Mouse (Mus musculus) adrenal gland, postnatal 36 days (tissue): ENCODE measurements around the gene Ocel1. TPM values are rescaled to one million over a fixed set of nuclear protein-coding genes. Genes with fewer than 3 reads are reported as not detected.
"Not testable (repeated sequence)": the region's sequence is repeated elsewhere in the genome, so short reads cannot be mapped to it uniquely, and the experiment has no call there.

ENCODE experiments used
- DNase-seq, 2 experiments: peaks; one replicate each; pipeline ENCODE4 v3.0.0; 2021; ENCODE audit warnings: mixed read lengths in 1 of 2
- long read RNA-seq, 2 experiments: library from polyadenylated mRNA; stranded (forward); transcript quantifications; one replicate each; pipeline ENCODE4 v2.0.0; 2021; ENCODE audit warnings: borderline sequencing depth in 2 of 2
- total RNA-seq, 2 experiments: library from RNA; stranded (reverse); gene quantifications; 2 replicates each; pipeline ENCODE4 v1.2.3; 2021

The Ocel1 gene
- 10 to 100 TPM; 16.6 to 22.1 TPM for total RNA-seq
- long read RNA-seq, experiment 1, transcript Ocel1-201 (4 exons, 1,611 nt), result major isoform, 33 of 39 reads
- long read RNA-seq, experiment 1, partial matches to known transcripts, result 2 of 39 reads
- long read RNA-seq, experiment 1, other reads (novel, unspliced or antisense), result 1 of 39 reads
- long read RNA-seq, experiment 2, transcript Ocel1-201 (4 exons, 1,611 nt), result major isoform, 9 of 18 reads
- long read RNA-seq, experiment 2, partial matches to known transcripts, result 0 of 18 reads
- long read RNA-seq, experiment 2, other reads (novel, unspliced or antisense), result 7 of 18 reads

DNA sequence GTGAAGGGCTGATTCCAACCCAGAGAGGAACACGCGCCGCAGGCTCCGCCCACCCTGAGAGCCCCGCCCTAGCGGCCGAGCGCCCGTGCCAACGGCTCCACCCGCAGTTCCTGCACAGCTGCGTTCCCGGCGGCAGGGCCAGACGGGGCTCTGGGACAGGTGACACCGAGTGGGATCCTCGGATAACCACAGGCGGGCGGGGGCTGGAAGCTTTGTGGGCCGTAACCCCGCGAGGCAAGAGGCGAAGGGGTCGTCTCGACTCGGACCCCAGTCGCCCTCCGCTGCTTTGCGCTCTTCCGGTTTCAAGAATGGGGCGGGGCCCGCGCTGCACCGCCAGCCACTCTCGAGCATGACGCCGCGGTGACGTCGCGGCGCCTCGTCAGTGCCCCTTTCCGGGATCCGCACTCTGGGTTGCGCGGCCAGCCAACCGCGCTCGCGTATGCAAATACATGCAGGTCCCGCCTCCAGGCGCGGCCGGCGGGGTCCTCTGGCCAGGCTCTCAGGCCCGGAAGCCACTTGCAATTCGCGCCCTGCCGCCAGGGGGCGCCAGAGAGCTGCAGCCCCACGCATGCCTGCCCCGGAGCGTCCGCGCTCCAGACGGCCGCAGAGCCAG, at the start of gene Ocel1:
Ocel1 (plus strand) TSS at position 63 of the 613 bp plus-strand sequence.
- DNase-seq, result peak; percentile 98 to 99

DNA sequence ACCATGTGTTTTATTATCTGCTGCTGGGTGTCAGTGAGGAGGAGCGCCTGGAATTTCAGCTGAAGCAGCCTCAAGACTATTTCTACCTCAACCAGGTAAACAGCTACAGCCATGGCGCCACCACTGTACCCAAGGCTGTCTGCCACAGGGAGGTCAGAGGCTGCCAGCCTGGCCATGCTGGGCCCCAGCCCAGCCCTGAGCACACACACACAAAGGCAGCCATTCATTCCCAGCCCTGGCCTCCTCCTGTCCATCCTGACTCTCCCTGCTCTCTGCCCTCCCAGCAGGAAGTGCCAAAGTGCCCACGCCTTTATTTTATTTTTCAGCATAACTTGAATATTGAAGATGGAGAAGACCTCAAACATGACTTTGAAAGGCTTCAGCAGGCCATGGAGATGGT, 48.2 kb upstream of the Ocel1 start:
- DNase-seq, result no peak

DNA sequence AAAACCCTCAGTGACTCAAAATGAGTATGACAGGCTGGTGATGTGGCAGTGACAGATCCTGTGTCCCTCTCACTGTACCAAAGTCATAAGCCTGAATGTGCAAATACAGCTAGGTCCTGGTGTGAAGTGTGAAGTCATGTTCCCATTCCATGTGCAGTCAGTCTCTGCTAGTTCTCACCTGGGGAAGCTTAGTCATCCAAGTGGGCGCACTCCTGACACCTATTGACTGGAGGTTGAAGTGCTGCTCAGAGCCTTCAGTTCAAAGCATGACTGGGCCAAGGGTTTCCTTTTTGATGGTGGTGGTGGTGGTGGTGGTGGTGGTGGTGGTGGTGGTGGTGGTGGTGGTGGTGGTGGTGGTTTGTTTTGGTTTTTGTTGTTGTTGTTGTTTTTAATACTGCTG, 46.2 kb upstream of the Ocel1 start:
- peak; percentile 25 to 35 for DNase-seq

DNA sequence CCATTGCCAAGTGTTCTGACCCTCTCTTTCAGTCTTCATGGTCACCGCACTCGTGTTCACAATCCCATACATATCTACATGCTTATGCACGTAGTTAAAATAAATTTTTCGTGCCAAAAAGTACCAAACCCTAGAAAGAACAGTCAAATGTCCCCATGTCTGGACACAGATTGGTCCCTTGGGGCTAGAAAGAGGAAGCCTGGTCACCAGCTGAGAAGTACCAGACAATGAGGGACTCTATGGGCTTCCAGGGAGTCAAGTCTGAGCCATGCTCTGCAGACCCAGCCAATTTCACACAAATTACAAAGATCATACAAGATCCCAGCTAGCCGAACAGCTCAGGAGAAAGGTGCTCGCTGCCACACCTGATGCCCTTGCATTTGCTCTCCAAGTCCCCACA, 33.3 kb upstream of the Ocel1 start:
- DNase-seq, result not testable (repeated sequence)

DNA sequence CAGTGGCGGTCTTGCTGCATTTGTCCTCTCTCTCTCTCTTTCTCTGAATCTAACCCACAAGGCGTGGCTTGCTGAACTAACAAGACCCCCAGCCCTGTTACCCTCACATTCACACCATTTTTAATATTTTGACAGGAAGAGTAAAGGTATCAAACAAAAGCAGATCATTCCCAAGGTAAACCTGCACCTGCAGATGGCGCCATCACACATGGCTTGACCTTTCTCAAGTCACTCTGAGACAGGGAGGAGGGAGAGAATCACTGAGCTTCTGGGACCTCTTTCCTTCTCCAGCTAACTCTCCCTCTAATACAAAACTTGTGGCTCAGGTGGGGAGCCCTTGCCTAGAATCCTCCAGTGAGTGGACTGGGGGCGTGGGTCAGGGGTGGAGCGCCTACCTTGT, 30.5 kb upstream of the Ocel1 start:
- DNase-seq, result peak; percentile 43 to 46

DNA sequence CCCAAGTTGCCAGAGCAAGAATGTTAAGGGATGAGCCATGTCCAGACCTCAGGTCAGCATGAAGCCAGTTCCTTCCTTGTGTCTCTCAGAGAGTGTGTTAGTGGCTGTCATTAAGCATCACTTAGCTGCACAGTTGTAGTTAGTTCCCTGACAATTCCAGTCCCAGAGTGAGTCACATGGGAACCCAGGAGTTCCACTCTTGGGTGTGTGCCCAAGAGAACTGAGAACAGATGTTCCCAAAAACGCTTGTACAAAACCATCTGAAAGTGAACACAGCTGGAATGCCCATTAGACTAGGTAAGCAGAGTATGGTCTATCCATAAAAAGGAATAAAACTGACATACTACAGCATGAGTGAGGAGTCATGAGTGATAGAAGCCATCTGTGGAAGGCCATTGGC, 24.5 kb upstream of the Ocel1 start:
- DNase-seq, result no peak

DNA sequence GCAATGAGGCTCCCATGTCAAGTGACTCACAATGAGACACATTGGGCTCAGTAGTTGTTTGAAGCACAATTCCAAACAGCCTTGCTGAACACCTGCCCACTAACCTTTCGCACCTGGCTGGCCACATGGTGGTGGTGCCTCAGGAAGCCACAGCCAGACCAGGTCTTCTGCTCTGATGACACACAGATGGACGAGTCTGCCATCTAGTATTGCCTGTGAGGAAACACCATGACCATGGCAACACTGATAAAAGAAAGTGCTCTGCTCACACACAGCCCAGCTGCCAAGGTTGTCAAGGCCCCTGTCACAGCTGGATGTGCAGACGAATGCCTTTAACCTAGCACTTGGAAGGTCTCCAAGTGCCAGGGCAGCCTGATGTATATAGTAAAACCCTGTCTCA, 20.0 kb upstream of the Ocel1 start:
- no peak for DNase-seq

DNA sequence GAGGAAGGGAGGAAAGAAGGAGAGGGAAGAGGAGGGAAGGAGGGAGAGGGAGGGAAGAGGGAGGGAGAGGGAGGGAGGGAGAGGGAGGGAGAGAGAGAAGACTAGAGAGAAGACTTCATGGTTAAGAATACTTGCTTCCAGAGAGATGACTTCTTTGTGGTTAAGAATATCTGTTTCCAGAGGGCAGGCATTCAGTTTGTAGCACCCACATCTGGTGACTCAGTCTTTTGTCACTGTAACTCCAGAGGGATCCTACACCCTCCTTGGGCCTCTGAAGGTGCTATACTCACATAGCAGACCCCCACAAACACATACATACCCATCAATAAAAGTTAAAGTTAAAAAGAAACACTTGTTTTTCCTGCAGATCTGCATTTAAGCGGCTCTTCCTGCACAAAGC, 19.6 kb upstream of the Ocel1 start:
- no peak for DNase-seq

DNA sequence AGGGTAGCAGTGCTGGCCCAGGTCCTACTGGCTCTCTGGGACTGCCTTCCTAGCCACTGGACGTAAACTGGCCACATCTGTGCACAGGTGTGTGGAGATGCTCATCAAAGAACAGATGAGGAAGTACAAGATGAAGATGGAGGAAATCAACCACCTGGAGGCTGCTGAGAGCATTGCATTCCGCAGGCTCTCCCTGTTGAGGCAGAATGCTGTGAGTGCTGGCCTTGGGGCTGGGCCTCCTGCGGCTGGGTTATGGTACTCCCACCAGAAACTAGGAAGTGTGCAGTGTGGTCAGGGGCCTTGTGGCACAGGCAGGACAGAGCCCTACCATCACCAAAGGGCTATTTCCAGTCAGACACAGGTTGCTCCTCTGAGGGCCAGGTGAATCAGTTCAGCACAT, 13.1 kb upstream of the Ocel1 start:
- DNase-seq, result no peak

DNA sequence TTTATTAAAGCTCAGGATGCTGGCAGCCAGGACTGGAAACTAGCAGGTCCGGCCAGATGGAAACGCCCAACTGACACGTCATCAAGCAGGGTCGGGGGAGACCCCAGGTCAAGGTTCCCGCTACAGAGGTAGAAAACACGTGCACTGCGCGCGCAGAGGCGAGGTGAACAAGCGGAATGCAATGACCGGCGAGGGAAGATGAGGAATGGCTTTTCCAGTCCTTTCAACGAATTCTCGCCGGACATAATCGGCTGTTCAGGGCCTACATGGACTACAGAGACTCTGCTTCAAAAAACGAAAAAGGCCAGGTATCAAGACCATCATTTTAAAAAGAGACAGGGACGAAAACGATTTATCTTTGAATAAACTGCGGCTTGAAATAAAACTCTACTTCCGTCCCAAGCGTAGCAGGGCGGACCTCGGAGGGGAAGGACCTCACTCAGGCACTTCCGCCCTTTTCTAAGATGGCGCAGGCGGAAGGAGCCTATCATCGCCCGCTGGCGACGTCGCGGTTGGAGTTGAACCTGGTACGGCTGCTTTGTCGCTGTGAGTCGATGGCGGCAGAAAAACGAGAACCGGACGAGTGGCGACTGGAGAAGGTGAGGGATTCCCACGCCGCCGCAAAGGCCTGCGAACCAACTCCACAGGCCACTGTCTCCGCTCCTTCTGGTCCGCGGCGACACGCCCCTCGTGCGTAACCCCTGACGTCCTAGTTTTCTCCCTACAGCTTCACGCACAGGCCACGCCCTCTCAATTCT, 4.1 kb upstream of the Ocel1 start, which contains the start of gene Use1:
Use1 (plus strand) TSS at position 78 of the 758 bp plus-strand sequence.
- DNase-seq, result peak; percentile 94 to 96

DNA sequence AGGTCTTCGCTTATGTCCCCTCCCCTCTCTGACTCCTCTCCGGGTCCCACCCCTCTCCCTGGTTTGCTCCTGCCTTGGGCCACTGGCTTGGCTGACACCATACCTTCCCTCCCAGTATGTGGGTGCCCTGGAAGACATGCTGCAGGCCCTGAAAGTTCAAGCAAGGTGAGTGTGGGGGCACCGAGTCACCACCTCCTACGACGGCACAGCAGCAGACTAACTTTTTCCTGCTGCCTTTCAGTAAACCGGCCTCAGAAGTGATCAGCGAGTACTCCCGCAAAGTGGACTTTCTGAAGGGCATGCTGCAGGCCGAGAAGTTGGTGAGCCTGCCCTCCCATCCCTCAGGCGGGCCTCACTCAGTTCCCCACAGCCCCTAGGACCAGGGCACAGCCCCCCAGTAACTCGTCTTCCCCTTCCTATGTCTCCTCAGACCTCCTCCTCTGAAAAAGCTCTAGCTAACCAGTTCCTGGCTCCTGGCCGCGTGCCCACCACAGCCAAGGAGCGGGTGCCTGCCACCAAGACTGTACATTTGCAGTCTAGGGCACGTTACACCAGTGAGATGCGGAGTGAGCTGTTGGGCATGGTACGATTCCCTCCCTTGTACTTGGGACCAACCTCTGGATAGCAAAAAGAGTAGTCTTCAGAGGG, 3.4 kb upstream of the Ocel1 start:
- DNase-seq, result peak; percentile 37 to 41

DNA sequence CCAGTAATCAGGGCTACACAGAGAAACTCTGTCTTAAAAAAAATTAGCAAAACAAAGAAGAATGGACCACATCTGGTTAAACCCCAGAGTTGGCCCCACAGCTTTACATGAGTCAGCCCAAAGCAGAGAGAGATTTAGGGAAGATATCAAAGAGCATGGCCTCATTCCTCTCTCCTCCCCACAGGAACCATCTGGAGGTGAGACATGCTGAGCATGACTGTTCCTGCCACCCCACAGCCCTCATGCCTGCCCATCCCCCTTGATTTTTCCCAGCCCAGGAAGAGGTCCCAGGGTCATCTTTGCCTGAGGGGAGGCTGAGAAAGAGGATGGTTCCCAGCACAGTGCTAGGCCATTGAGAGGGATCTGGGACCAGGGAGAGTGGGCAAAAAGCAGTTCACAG, 2.7 kb upstream of the Ocel1 start:
- no peak for DNase-seq

DNA sequence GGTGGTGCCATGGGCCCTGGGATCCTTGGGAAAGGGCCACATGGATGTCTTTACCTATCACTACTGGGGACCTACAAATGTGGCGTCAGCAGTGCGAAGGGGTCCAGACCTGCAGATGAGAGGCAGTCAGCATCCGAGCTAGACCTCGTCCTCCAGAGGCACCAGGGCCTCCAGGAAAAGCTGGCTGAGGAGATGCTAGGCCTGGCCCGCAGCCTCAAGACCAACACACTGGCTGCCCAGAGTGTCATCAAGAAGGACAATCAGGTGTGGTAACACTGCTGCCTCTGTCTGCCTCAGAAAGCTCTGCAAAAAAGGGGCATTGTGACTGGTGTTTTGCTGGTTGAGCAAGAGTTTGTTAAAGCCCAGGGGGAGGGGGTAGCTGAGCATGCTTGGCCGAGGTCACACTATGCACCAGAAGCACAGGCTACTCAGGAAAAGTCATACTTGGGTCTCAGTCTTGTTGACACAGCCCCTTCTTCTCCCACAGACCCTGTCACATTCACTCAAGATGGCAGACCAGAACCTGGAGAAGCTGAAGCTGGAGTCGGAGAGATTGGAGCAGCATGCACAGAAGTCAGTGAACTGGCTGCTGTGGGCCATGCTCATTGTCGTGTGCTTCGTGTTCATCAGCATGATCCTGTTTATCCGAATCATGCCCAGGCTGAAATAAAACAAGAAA, 1.9 kb upstream of the Ocel1 start:
- DNase-seq, result no peak

DNA sequence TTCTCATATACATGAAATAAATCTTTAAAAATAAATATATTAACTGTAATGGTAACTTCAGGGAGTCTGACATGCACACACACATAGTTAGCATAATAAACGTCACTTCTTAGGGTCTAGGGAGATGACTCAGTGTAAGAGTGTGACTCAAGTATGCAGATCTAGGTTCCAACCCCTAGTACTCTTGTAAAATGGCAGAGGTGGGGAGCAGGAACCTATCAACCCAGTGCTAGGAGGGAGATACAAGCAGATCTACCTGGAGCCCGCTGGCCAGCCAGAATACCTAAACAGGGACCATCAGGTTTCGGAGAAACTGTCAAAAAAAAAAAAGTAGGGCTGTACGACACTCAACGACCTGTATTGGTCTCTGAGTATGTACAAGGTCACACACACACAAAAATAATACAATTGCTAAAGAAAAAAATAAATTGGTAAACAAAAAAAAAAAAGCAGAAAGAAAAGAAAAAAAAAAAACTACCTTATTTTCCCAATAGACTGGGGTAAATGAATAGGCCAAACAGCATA, 325 bp upstream of the Ocel1 start:
- no peak for DNase-seq

DNA sequence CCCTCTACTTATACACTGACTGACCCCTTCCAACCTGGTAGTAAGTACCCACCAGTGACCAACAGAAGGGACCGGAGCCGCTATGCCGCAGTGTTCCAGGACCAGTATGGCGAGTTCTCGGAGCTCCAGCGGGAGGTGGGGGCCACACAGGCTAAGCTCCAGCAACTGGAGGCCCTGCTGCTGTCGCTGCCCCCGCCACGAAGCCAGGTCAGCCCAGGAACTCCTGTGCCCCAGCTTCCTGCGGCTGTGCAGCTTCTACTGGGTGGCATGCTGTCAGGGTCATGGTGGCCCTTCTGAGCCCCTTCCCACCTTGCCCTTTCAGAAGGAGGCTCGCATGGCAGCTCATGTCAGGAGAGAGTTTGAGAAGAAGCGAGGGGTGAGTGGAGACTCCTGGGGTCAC, 1.3 kb downstream of the Ocel1 start:
- no peak for DNase-seq

DNA sequence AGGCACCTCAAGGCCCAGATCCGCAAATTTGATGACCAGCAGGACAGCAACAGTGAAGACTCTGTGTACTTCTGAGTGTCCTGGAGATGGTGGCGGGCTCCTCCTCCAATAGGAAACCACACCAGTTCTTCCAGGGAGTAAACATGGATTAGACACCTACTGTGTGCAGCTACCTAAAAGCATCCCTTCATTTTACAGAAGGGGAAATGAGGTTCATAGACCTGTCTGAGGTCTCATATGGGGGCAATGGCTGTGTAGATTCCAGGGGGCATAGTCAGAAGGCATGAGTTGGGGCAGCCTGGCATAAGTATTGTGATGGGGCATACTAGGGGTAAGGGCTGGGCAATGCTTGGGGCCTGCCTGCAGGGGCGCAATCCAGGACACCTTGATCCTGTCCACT, 1.9 kb downstream of the Ocel1 start:
- no peak for DNase-seq

DNA sequence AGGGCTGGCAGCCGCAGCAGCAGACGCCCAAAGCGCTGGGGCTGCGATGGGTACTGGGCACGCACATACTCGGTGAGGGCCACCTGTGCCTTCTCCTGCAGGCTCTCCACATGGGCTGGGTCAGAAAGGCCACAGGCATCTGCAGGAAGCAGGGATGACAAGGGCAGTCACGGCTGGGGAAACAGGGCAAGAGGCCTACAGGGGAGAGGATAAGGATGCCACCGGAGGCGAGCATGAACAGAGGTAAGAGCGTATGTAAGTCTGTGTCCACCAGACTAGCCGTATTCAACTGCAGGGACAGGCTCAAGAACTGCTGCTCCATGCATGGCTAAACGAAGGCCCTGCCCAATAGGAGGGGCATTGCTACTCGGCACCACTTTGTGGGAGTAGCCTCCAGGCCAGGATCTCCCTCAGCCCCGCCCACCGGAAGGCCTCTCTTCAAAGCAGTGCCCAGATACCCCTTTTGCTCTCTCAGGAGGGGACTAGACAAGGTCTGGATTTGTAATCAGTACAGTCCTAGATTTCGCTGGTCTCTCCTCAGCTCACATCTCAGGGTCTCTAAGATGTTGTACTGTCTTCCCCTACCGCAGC, 3.6 kb downstream of the Ocel1 start:
- peak in 1 of 2 experiments; percentile 66 for DNase-seq

DNA sequence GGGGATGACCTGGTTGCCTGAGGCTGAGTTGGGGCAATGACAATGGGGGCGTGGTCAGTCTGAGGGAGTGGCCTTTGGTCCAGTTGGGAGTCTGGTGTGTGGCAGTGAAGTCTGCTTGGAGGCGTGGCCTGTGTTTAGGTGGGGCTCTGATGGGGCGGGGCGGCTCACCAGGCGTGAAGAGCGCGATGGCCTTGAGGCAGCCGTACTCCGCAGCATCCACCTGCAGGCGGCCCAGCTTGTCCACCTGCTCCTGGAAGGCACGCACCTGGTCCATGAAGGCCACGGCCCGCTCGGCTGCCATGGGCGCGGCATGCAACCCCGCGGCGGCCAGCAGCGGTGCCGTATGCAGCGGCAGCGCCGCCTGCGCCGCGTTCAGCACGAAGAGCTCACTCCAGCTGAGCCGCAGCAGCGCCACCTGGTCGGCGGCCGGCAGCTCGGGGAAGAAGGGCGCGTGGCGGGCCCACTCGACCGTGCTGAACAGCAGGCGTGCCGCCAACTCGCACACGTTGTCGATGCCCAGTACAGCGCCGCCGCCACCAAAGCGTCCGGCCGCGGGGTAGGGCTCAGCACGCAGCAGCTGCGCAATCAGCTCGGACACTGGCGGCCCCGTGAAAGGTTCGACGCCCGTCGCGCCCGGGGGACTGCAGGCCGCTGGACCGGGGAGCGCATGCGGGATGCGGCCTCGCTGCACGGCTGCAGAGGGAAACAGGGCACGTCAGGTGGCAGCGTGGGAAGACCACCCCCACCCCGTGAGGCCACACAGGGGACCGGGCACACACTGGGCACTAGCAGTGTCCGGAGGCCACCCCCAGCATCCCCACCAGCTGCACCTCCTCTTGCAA, 4.7 kb downstream of the Ocel1 start:
- peak; percentile 82 to 87 for DNase-seq

DNA sequence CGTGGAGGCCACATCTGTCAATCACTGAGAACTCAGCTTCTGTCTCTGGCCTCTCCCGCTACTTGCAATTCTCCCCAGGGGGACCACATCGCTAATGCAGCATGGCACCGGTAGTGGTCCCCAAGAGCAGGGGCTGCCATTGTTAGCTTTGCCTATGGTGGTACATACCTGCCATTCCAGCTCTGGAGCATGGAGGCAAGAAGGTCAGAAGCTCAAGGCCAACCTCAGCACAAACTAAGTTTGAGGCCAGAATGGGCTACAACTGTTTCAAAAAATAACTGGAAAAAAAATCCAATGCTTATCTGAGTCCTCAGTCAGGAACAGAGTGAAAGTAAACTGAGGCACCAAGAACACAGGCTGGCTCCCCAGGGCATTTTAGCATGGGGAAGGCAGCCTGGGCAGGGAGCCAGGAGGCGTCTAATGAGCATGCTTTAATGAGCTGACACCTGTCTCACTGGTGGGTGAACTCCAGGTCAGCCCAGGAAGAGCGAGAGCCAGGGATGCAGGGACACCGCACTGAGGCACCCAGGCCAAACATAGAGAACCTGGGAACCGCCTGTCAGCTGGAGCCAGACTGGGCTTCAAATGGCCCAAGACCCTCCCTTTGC, 5.4 kb downstream of the Ocel1 start:
- DNase-seq, result no peak

DNA sequence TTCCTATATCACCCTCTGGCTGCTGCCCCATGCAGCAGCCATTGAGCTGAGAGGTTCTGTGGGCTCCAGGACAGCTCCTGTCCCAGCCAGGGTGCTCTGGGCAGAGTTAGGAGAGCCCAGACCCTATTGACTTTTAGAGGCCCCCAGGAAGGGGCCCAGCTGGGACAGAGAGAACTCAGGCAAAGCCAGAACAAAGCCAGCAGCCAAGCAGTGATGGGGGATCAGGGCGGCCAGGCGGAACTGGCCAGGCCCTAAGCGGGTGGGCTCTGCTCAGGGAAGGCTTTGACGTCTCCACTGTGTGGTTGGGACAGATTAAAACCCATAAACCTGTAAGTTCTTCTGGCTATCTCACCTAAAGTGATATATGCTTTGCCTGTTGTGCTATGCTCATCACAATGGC, 7.9 kb downstream of the Ocel1 start:
- no peak for DNase-seq
